ENCODE assay signal across 27 mouse cellular contexts in genomic region chr11:33972114-33972513, GRCm38 (mm10). TPM values are rescaled to one million over a fixed set of nuclear protein-coding genes. Genes with fewer than 3 reads are reported as not detected.
A peak's percentile ranks its signal among the peaks of the same experiment; 100 is the strongest.
DNase-seq lines count a peak whose midpoint lies in the region; ATAC-seq and TF ChIP-seq lines count a peak whose summit lies in the region.
"Had no signal": no experiment of that assay in that cellular context is flagged by ENCODE, and none has a peak within 500 bp of the region (broad histone marks: within the 10 kb centered on the region; RNA-seq: fewer than 3 reads in every experiment).

No protein-coding gene starts in this region.

- H3K27ac ChIP-seq in cerebellum, adult 2 months (ENCODE audit: insufficient read depth, low read length) = no peak overlapping the region
- no peak overlapping the region for H3K27ac ChIP-seq in kidney, embryonic 15.5 days
- H3K27ac ChIP-seq: embryonic facial prominence, embryonic 13.5 days; embryonic facial prominence, embryonic 15.5 days; forebrain, embryonic 10.5 days; forebrain, embryonic 12.5 days had no signal

- no peak overlapping the region for H3K4me2 ChIP-seq in kidney, embryonic 15.5 days
- H3K4me2 ChIP-seq: embryonic facial prominence, embryonic 13.5 days; embryonic facial prominence, embryonic 15.5 days; forebrain, embryonic 12.5 days had no signal

- H3K9me3 ChIP-seq in kidney, embryonic 15.5 days (replicated peaks) = no peaks in the 10 kb centered on the region
- H3K9me3 ChIP-seq: embryonic facial prominence, embryonic 13.5 days; embryonic facial prominence, embryonic 15.5 days; forebrain, embryonic 10.5 days; forebrain, embryonic 12.5 days had no signal

- no peak overlapping the region for H3K4me3 ChIP-seq in cerebellum, adult 2 months (replicated peaks; ENCODE audit: insufficient read depth, low read depth, low read length)
- no peak overlapping the region for H3K4me3 ChIP-seq in kidney, embryonic 15.5 days (replicated peaks)
- H3K4me3 ChIP-seq: embryonic facial prominence, embryonic 13.5 days; embryonic facial prominence, embryonic 15.5 days; erythroblast, embryonic 14.5 days; forebrain, embryonic 10.5 days; forebrain, embryonic 12.5 days had no signal

- H3K9ac ChIP-seq in kidney, embryonic 15.5 days = no peak overlapping the region
- H3K9ac ChIP-seq: embryonic facial prominence, embryonic 13.5 days; embryonic facial prominence, embryonic 15.5 days; forebrain, embryonic 12.5 days had no signal

- ATAC-seq in kidney, embryonic 15.5 days (replicated peaks; ENCODE audit: low FRiP score) = no peak
- ATAC-seq: CD4-positive, CD25-positive, alpha-beta regulatory T cell, adult 4 months; forebrain, embryonic 14.5 days; forebrain, embryonic 16.5 days had no signal

- no peak for TF ChIP-seq CTCF in cerebellum, adult 2 months (IDR thresholded peaks at IDR 0.05; ENCODE audit: borderline replicate concordance, insufficient read depth, low read depth, low read length)

- peak; percentile 18 for DNase-seq in adrenal gland, adult 2 months
- no peak for DNase-seq in adrenal gland, adult 18-20 months (ENCODE audit: low spot score in 2 of 2)
- DNase-seq in cerebellum, postnatal 10 days = peak; percentile 17 to 21
- DNase-seq in cerebellum, adult 2 months = no peak
- peak; percentile 62 for DNase-seq in Muller cell, postnatal 12 days (ENCODE audit: inconsistent ontology term)
- peak; percentile 29 for DNase-seq in retina, postnatal 1 day
- no peak for DNase-seq in thymus, postnatal 4 days
- DNase-seq: adrenal gland, postnatal 25 days; B cell, adult 2 months; cerebellum, adult 11 months; cerebellum, adult 18-20 months; cerebellum, adult 9-10 months; cerebellum, postnatal 14 days; cerebellum, postnatal 36 days; embryo, embryonic 11 days had no signal

- no peaks in the 10 kb centered on the region; the same call in 1 of the 2 replicates for H3K27me3 ChIP-seq in cerebellum, adult 2 months (ENCODE audit: control insufficient read depth, insufficient read depth, low read length)
- no peaks in the 10 kb centered on the region for H3K27me3 ChIP-seq in kidney, embryonic 15.5 days
- H3K27me3 ChIP-seq: CH12.LX; embryonic facial prominence, embryonic 15.5 days; forebrain, embryonic 12.5 days had no signal

- H3K36me3 ChIP-seq in kidney, embryonic 15.5 days = no peaks in the 10 kb centered on the region
- H3K36me3 ChIP-seq: embryonic facial prominence, embryonic 13.5 days; embryonic facial prominence, embryonic 15.5 days; forebrain, embryonic 10.5 days; forebrain, embryonic 12.5 days; G1E had no signal

- WGBS in cerebellum, adult 2 months = 62% methylated on average over 7 of the region's 7 CpGs
- 75% methylated on average over 7 of the region's 7 CpGs for WGBS in kidney, embryonic 15.5 days

- no peak for TF ChIP-seq POLR2A in cerebellum, adult 2 months (IDR thresholded peaks at IDR 0.05; ENCODE audit: borderline replicate concordance, insufficient read depth, low read length)

- H3K4me1 ChIP-seq in cerebellum, adult 2 months (ENCODE audit: control insufficient read depth, insufficient read depth, low read length) = peaks cover 9% of the 10 kb centered on the region; the same call in 1 of the 2 replicates
- H3K4me1 ChIP-seq in kidney, embryonic 15.5 days = no peaks in the 10 kb centered on the region
- H3K4me1 ChIP-seq: forebrain, embryonic 10.5 days; forebrain, embryonic 12.5 days had no signal

RNA-seq across cellular contexts. Expression of gene Kcnmb1, which starts 9.3 kb away (rescaled TPM):
- total RNA-seq in adrenal gland, adult 2 months (2021) = under 1 TPM; 0.12 to 0.21 TPM
- 0.17 and 0.27 TPM in 2 replicates for polyA plus RNA-seq in adrenal gland, adult 2 months (2012; rRNA removed)
- total RNA-seq in adrenal gland, adult 18-20 months (2021) = under 1 TPM; 0.10 to 0.17 TPM
- 0.52 and 0.62 TPM in 2 replicates for polyA plus RNA-seq in cerebellum, adult 2 months (2012; rRNA removed)
- polyA plus RNA-seq in kidney, embryonic 15.5 days (2015; fragmentation: Nextera tagmentation; extraction: Ambion mirVana) = 0.42 and 0.71 TPM in 2 replicates
- total RNA-seq: common myeloid progenitor, adult 5-6 weeks had no signal
- polyA plus RNA-seq: erythroblast, embryonic 14.5 days; forebrain, embryonic 12.5 days; G1E had no signal

RNA-seq across cellular contexts. Expression of gene Kcnip1, which starts 20.8 kb away (rescaled TPM):
- total RNA-seq in adrenal gland, adult 2 months (2021) = 1 to 10 TPM; 2.9 to 3.7 TPM
- 0.48 and 1.9 TPM in 2 replicates for polyA plus RNA-seq in adrenal gland, adult 2 months (2012; rRNA removed)
- 1 to 10 TPM; 1.9 to 4.9 TPM for total RNA-seq in adrenal gland, adult 18-20 months (2021)
- 78.8 and 84.2 TPM in 2 replicates for polyA plus RNA-seq in cerebellum, adult 2 months (2012; rRNA removed)
- 1.4 and 1.5 TPM in 2 replicates for polyA plus RNA-seq in kidney, embryonic 15.5 days (2015; fragmentation: Nextera tagmentation; extraction: Ambion mirVana)
- total RNA-seq: common myeloid progenitor, adult 5-6 weeks had no signal
- polyA plus RNA-seq: CD4-positive, CD25-positive, alpha-beta regulatory T cell, adult 4 months; erythroblast, embryonic 14.5 days; G1E had no signal

Comparison
In these comparisons a context has a peak if more than half of its experiments do, and no peak if none do; other contexts are left out.
1. DNase-seq: peak in adrenal gland, adult 2 months (single experiment), cerebellum, postnatal 10 days (2 of 2), Muller cell, postnatal 12 days (single experiment) and retina, postnatal 1 day (single experiment); none in adrenal gland, adult 18-20 months (0 of 2), cerebellum, adult 2 months (0 of 2) and thymus, postnatal 4 days (single experiment).
2. RNA of gene Kcnip1, which starts 20.8 kb away (polyA plus RNA-seq): 78.8 to 84.2 TPM in cerebellum, adult 2 months; 0.48 to 1.9 TPM in adrenal gland, adult 2 months and 1.4 to 1.5 TPM in kidney, embryonic 15.5 days; every median in the first group is over 10 times any median in the second.